Mouse (Mus musculus) liver, embryonic 12.5 days (tissue): ENCODE measurements at regions not wholly inside any gene's neighbourhood (a gene's known extent, or its start where the extent isn't known, plus 50 kb on each side); places are given as distances from the start of the nearest gene placed in this dataset.

Experiments
- ATAC-seq: fragments of 200-750 bp; cut with Nextera tagmentation; 2 replicates; pipeline ENCODE4 v1.8.0; 2017; ENCODE audit warnings: moderate number of reproducible peaks, mild to moderate bottlenecking, moderate library complexity
- H3K27ac ChIP-seq: fragments of 300-500 bp; sonication (generic); 2 replicates; pipeline ENCODE4 v1.5.1; 2016; ENCODE audit warnings: mild to moderate bottlenecking
- H3K27me3 ChIP-seq: fragments of 300-500 bp; sonication (generic); replicated peaks from 2 replicates; pipeline ENCODE4 v1.6.1; 2016; ENCODE audit warnings: mild to moderate bottlenecking, moderate library complexity
- H3K36me3 ChIP-seq: fragments of 300-500 bp; sonication (generic); 2 replicates; pipeline ENCODE4 v1.6.1; 2016; ENCODE audit warnings: mild to moderate bottlenecking, moderate library complexity
- H3K4me1 ChIP-seq: fragments of 300-500 bp; sonication (generic); 2 replicates; pipeline ENCODE4 v1.6.1; 2016
- H3K4me2 ChIP-seq: fragments of 300-500 bp; sonication (generic); 2 replicates; pipeline ENCODE4 v1.6.1; 2016; ENCODE audit warnings: mild to moderate bottlenecking, moderate library complexity
- H3K4me3 ChIP-seq: fragments of 300-500 bp; sonication (generic); 2 replicates; pipeline ENCODE4 v1.5.1; 2016; ENCODE audit warnings: mild to moderate bottlenecking, moderate library complexity
- H3K9ac ChIP-seq: fragments of 300-500 bp; sonication (generic); 2 replicates; pipeline ENCODE4 v1.6.1; 2016; ENCODE audit warnings: mild to moderate bottlenecking, moderate library complexity
- H3K9me3 ChIP-seq: fragments of 300-500 bp; sonication (generic); replicated peaks from 2 replicates; pipeline ENCODE4 v1.6.1; 2016; ENCODE audit warnings: mild to moderate bottlenecking, moderate library complexity
- whole genome bisulfite sequencing: fragments of 180-500 bp; shearing (Covaris S2); methylation state at CpG from one replicate; pipeline ENCODE4 v1.1.7; 2016; ENCODE audit not compliant: insufficient replicate concordance; 5-methylcytosine and 5-hydroxymethylcytosine counted together

- Histone ChIP-seq H3K4me1 (no peaks in the 10 kb centered on the region), H3K9ac (no peak overlapping the region), H3K27ac (no peak overlapping the region), H3K36me3 (no peaks in the 10 kb centered on the region), H3K9me3 (no peaks in the 10 kb centered on the region), H3K4me2 (no peak overlapping the region), H3K27me3 (no peaks in the 10 kb centered on the region), H3K4me3 (no peak overlapping the region)
- WGBS: 64% methylated on average over 2 of the region's 2 CpGs
- ATAC-seq: no peak
These were observed 164.5 kb downstream of the Gm765 start for GRCm38 (mm10) chr6:98178005-98178404.

GRCm38 (mm10) chr6:98149043-98149813 is 193.3 kb downstream of the Gm765 start:
- WGBS: 65% methylated on average over 12 of the region's 12 CpGs

GRCm38 (mm10) chr6:98147855-98148254 is 194.7 kb downstream of the Gm765 start:
- Histone ChIP-seq H3K4me3 (no peak overlapping the region), H3K27me3 (no peaks in the 10 kb centered on the region), H3K9ac (no peak overlapping the region), H3K27ac (no peak overlapping the region), H3K4me2 (no peak overlapping the region), H3K36me3 (no peaks in the 10 kb centered on the region), H3K9me3 (no peaks in the 10 kb centered on the region), H3K4me1 (no peaks in the 10 kb centered on the region)
- 73% methylated on average over 5 of the region's 5 CpGs for WGBS
- no peak for ATAC-seq

More at GRCm38 (mm10) chr6:98149043-98149813, 193.3 kb downstream of the Gm765 start:
- H3K4me1 ChIP-seq: no peaks in the 10 kb centered on the region
- H3K27ac ChIP-seq: no peak overlapping the region
- H3K9me3 ChIP-seq: no peaks in the 10 kb centered on the region
- no peak overlapping the region for H3K4me2 ChIP-seq
- H3K27me3 ChIP-seq: no peaks in the 10 kb centered on the region
- H3K9ac ChIP-seq: no peak overlapping the region
- H3K4me3 ChIP-seq: no peak overlapping the region
- H3K36me3 ChIP-seq: no peaks in the 10 kb centered on the region
- ATAC-seq: no peak

- H3K4me3 ChIP-seq: no peak overlapping the region
- no peaks in the 10 kb centered on the region for H3K27me3 ChIP-seq
- no peak for ATAC-seq
- H3K9me3 ChIP-seq: no peaks in the 10 kb centered on the region
- no peak overlapping the region for H3K4me2 ChIP-seq
- H3K36me3 ChIP-seq: no peaks in the 10 kb centered on the region
- H3K9ac ChIP-seq: no peak overlapping the region
- H3K27ac ChIP-seq: no peak overlapping the region
- 31% methylated on average over 2 of the region's 2 CpGs for WGBS
- no peaks in the 10 kb centered on the region for H3K4me1 ChIP-seq
These were observed 209.6 kb downstream of the Gm765 start for GRCm38 (mm10) chr6:98132931-98133330.

DNA sequence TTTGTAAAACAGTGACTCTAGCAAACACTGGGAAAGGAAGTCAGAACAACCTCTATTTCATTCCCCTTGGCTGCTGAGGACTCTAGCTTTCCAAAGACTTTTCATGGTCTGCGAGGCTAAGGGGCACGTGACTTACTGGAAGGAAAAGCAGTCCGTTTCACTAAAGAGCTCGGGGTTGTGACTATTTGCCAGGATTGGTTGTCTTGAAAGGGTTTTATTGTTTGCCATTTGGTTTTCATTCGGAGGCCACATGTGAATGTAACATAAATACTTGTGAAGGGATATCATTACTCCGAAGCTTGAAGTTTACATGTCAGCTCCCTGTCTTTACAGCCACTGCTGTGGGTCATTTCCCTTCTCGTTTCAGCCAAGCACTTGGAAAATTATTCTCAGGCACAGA is 217.1 kb downstream of the Gm765 start:
- Histone ChIP-seq H3K9me3 (no peaks in the 10 kb centered on the region), H3K4me1 (no peaks in the 10 kb centered on the region), H3K4me2 (no peak overlapping the region), H3K36me3 (no peaks in the 10 kb centered on the region), H3K27me3 (no peaks in the 10 kb centered on the region), H3K27ac (no peak overlapping the region), H3K4me3 (no peak overlapping the region), H3K9ac (no peak overlapping the region)
- no peak for ATAC-seq
- WGBS: 57% methylated on average over 7 of the region's 7 CpGs

DNA sequence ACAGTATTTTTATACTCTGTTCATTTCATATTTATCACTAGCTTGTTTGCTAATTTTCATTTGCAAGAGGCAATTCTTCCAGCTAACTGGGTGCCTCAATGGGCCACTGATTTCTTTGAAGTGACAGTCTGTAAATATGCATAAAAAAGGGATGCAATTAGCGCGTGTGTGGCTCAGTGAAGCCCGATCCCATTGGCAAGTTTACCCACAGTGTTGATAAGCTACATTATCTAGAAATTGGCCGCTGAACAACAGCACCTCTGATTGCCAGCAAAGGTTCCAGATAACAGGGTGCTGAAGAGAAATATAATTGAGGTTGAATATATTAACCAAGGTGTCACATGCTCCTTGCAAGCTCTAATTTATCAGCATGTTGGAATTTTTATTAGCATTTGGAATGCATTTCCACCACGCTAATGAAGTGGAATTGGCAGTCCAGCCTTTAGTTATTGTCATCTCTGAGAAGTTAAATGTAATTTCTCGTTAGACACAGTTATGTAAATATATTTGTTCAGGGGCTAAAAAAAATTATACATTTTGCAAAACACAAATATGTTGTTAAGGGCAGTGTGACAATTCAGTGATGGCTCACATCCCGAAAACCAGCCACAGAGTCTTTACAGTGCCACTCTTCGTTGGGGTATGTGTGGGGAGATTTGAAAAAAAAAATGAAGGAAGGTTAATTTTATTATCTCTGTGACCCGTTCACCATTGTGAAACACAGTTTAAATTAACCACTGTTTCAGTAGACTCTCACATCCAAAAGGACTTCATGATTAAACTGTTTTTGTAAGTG is 224.0 kb downstream of the Gm765 start:
- 45% methylated on average over 9 of the region's 9 CpGs for WGBS
- H3K4me2 ChIP-seq: no peak overlapping the region
- H3K27me3 ChIP-seq: no peaks in the 10 kb centered on the region
- no peak for ATAC-seq
- no peak overlapping the region for H3K9ac ChIP-seq
- no peaks in the 10 kb centered on the region for H3K9me3 ChIP-seq
- H3K36me3 ChIP-seq: no peaks in the 10 kb centered on the region
- no peaks in the 10 kb centered on the region for H3K4me1 ChIP-seq
- H3K27ac ChIP-seq: no peak overlapping the region
- H3K4me3 ChIP-seq: no peak overlapping the region

GRCm38 (mm10) chr6:98114327-98115134 is 228.0 kb downstream of the Gm765 start:
- H3K9ac ChIP-seq: no peak overlapping the region
- H3K4me3 ChIP-seq: no peak overlapping the region
- no peak for ATAC-seq
- no peak overlapping the region for H3K4me2 ChIP-seq
- H3K27ac ChIP-seq: no peak overlapping the region
- H3K4me1 ChIP-seq: no peaks in the 10 kb centered on the region
- H3K27me3 ChIP-seq: no peaks in the 10 kb centered on the region
- H3K36me3 ChIP-seq: no peaks in the 10 kb centered on the region
- WGBS: 50% methylated on average over 9 of the region's 9 CpGs
- no peaks in the 10 kb centered on the region for H3K9me3 ChIP-seq

DNA sequence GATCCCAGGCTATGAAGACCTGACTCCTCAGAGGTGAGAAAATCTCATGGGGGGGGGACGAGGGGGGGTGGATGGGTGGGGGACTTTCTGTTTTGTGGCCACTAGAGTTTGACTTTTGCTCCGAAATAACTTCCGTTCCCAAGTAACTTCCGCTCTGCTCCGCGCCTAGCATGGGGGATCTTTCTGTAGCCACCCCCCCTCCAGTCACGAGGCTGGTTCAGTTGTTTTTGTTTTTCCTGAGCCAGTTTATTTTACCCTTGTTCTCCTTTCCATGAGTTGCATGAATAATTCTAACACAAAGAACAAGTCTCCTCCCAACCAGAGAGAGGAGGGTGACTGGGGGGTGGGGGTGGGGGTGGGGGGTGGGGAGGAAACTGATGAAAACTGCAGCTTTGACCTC is 228.8 kb downstream of the Gm765 start:
- Histone ChIP-seq H3K9me3 (no peaks in the 10 kb centered on the region), H3K9ac (no peak overlapping the region), H3K27ac (no peak overlapping the region), H3K4me2 (peak overlapping the region; percentile 28; the same call in 1 of the 2 replicates), H3K27me3 (no peaks in the 10 kb centered on the region), H3K4me1 (no peaks in the 10 kb centered on the region), H3K4me3 (no peak overlapping the region), H3K36me3 (no peaks in the 10 kb centered on the region)
- 23% methylated on average over 7 of the region's 7 CpGs for WGBS
- no peak for ATAC-seq

GRCm38 (mm10) chr6:98112495-98113115 is 229.9 kb downstream of the Gm765 start:
- no peak for ATAC-seq
- no peaks in the 10 kb centered on the region for H3K36me3 ChIP-seq
- H3K4me2 ChIP-seq: no peak overlapping the region
- H3K27ac ChIP-seq: no peak overlapping the region
- no peak overlapping the region for H3K4me3 ChIP-seq
- H3K9me3 ChIP-seq: no peaks in the 10 kb centered on the region
- no peak overlapping the region for H3K9ac ChIP-seq
- WGBS: 76% methylated on average over 7 of the region's 7 CpGs
- H3K4me1 ChIP-seq: no peaks in the 10 kb centered on the region
- H3K27me3 ChIP-seq: no peaks in the 10 kb centered on the region

DNA sequence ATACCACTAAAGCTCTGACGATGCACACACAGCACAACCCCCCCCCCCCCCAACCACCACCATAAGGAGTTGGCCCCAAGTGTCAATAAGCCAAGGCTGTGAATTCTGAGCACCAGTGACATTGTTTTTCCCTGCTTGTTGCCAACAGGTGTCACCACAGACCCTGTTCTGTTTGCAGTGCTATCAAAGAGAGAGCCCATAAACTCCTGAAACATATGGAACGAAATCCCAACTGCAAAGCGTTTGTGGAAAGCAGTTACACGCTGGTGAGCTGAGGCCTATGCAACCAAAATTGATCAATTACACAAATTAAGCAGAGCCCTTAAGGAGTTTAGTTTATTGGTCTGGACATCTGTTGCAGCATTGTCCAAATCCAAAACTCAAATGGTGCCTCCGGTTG is 235.4 kb downstream of the Gm765 start:
- H3K9me3 ChIP-seq: no peaks in the 10 kb centered on the region
- H3K4me3 ChIP-seq: no peak overlapping the region
- no peak overlapping the region for H3K9ac ChIP-seq
- H3K4me1 ChIP-seq: peaks cover 5% of the 10 kb centered on the region; the same call in 1 of the 2 replicates
- no peak overlapping the region for H3K27ac ChIP-seq
- H3K36me3 ChIP-seq: no peaks in the 10 kb centered on the region
- no peak overlapping the region for H3K4me2 ChIP-seq
- no peak for ATAC-seq
- 72% methylated on average over 5 of the region's 5 CpGs for WGBS
- no peaks in the 10 kb centered on the region for H3K27me3 ChIP-seq

GRCm38 (mm10) chr6:98105280-98106090 is 237.1 kb downstream of the Gm765 start:
- Histone ChIP-seq H3K9me3 (no peaks in the 10 kb centered on the region), H3K9ac (0 out of 2 replicates have a peak overlapping the region, but pooled peaks have one; percentile 17), H3K27ac (no peak overlapping the region), H3K4me3 (peak overlapping the region; percentile 41), H3K36me3 (no peaks in the 10 kb centered on the region), H3K4me2 (peak overlapping the region; percentile 58), H3K27me3 (no peaks in the 10 kb centered on the region), H3K4me1 (peaks cover 5% of the 10 kb centered on the region; the same call in 1 of the 2 replicates)
- WGBS: 48% methylated on average over 18 of the region's 18 CpGs
- no peak for ATAC-seq
